Mouse (Mus musculus): ENCODE data around the gene Baiap2l1. TPM values are rescaled to one million over a fixed set of nuclear protein-coding genes. Genes with fewer than 3 reads are reported as not detected.
"Not testable (repeated sequence)": the region's sequence is repeated elsewhere in the genome, so short reads cannot be mapped to it uniquely, and the experiment has no call there.

The Baiap2l1 gene
- total RNA-seq (2022) = 10 to 100 TPM in 2 of 4 experiments, 1 to 10 TPM in 2; 6.2 to 21.3 (median 11.1) TPM

DNA sequence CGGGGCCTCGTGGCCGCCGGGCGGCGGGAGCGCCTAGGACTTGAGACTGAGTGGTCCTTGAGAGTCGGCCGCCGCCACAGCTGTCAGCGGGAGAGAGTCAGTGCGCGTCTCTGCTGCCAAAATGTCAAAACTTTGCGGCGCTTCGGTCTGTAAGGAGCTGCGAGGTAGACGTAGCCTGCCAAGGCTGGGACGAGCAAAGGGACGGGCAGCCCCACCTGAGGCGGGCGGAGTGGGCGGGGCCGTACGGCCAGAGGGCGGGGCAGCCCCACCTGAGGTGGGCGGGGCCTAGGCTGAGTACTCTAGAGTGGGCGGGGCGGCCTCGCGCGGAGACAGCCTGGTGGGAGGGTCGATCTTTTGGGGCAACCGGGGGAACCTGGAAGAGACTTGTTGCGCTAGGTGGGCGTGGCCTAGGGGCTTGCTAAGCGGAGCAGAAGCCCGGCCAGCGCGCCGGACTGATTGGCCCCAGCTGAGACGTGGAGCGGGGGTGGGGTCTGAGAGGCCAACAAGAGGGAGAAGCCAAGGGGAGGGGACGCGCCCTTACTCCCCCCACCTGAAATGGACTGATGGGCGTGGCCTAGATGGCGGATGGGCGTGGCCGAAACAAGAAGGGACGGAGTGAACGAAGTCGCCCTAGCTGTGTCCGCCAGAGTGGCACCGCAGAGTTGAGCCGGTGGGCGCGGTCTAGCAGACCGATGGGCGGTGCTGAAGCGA is at the start of gene Baiap2l1:
Gene Baiap2l1, minus strand, starts transcription at position 232 of the 711 bp plus-strand sequence.
- peak; percentile 96 for DNase-seq

- no peak for DNase-seq
These were observed 48.3 kb upstream of the Baiap2l1 start for GRCm38 (mm10) chr5:144406256-144406655.

DNA sequence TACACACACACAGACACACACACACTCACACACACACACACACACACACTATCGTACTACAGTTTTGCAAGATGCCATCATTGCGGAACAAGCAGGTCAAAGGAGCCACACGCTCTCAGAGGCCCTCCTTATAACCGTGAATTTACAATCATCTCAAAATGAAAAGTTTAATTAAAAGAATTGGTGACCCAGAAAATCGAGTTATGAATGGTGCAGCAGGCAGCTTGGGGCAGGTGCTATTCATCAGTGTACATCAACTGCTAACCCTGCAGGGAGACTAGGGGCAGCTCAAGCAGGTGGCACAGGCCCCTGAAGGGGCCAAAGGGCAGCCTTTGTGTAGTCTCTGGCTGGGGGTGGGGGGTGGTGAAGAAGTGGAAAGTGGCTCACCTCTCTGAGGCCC is 42.9 kb upstream of the Baiap2l1 start:
- DNase-seq = no peak

GRCm38 (mm10) chr5:144397566-144397965 is 39.7 kb upstream of the Baiap2l1 start:
- no peak for DNase-seq

GRCm38 (mm10) chr5:144394142-144394541 is 36.2 kb upstream of the Baiap2l1 start:
- DNase-seq = peak; percentile 20

DNA sequence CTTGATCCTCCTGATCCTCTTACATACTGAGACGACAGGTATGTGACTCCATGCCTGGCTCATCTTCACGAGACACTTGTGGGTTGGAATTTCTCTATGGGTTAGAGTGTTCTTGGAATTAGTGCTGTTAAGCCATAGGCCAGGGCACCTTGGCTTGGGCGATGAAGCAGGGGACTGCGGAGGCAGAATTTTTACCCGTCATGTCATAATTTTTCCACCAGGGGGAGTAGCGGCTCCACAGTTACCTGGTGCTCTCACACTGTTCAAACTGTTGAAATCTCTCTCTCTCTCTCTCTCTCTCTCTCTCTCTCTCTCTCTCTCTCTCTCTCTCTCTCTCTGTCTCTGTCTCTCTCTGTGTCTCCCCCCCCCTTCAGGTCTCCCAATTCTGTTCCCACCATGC is 29.9 kb upstream of the Baiap2l1 start:
- no peak for DNase-seq

- DNase-seq = no peak
These were observed 26.0 kb upstream of the Baiap2l1 start for GRCm38 (mm10) chr5:144383936-144384335.

DNA sequence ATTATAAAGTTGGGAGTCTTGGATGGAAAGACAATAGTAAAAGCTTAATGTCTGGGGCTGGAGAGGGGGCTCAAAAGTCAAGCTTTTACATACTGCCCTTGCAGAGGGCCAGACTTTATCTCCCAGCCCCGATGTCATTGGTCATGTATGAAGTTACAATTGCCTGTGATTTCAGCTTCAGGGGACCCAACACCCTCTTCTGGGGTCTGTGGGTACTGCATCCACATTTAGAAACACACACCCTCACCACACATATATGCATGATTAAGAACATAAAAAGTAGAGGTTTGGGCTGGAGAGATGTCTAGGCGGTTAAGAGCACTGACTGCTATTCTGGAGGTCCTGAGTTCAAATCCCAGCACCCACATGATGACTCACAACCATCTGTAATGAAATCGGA is 23.9 kb upstream of the Baiap2l1 start:
- no peak for DNase-seq

DNA sequence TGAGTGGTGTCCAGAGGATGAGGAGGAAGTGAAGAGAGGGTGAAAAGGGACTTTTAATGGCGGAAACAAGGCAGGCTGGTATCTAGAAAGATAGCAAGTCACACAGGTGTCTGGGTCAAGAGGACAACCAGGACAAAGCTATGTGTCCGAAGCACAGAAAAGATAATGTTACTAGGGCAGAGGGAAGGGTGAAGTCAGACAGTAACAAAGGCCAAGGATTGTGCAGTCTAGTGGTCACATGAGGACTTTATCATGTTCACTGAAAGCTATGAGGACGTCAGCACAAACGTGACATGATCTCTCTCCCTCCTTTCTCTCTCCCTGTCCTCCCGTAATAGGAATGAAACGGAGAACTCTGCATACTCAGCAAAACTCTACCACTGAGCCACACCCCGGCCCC is 22.8 kb upstream of the Baiap2l1 start:
- no peak for DNase-seq

DNA sequence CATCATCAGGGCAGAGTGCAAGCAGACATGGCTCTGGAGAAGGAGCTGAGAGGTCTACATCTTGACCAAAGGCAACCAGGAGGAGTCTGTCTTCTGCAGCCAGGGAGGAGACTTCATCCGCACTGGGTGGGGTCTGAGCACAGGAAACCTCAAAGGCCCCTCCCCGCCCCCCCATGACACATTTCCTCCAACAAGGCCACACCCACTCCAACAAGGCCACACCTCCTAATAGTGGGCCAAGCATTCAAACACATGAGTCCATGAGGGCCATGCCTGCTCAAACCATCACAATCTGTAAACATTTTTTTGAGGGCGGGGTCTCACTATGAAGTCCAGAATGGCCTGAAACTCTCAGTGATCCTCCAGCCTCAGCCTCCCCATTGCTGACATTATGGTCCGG is 21.5 kb upstream of the Baiap2l1 start:
- DNase-seq = no peak

DNA sequence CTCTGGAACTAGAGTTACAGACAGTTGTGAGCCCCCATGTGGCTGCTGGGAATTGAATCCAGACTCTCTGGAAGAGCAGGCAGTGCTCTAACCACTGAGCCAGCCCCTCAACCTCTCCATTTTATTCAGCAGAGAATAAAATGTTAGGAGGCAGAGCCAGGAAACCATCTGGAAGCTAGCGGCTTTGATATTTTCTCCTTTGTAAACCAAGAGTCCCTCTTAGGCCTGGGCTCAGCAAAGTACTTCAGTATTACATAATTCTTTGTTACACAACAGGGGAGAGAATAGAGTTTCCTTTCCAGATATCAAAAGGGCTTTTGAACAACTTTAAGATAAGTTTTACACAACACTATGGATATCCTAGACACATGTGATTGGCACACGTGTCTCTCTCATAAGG is 15.0 kb upstream of the Baiap2l1 start:
- DNase-seq = no peak

DNA sequence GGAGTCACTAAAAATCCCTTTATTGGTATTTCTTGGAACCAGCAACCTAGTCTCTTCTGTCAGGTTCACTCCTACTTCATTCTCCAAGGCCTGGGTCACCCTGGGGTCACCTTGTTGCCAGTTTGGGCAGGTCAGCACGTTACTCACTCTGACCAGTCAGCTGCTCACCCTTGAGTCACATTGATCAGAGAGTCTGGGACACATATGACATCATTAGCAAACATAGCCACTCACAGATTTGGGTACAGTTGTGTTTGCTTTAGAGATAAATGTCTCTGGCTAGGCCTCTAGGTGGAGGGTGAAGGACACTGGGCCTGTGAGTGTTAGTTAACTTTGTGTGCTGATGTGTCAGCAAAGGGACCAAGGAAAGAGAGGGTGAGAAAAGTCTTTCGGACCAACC is 14.3 kb upstream of the Baiap2l1 start:
- peak; percentile 58 for DNase-seq

- DNase-seq = no peak
These were observed 13.1 kb upstream of the Baiap2l1 start for GRCm38 (mm10) chr5:144370986-144371385.

- DNase-seq = no peak
These were observed 10.8 kb upstream of the Baiap2l1 start for GRCm38 (mm10) chr5:144368661-144369205.

GRCm38 (mm10) chr5:144366551-144366950 is 8.6 kb upstream of the Baiap2l1 start:
- DNase-seq = not testable (repeated sequence)

DNA sequence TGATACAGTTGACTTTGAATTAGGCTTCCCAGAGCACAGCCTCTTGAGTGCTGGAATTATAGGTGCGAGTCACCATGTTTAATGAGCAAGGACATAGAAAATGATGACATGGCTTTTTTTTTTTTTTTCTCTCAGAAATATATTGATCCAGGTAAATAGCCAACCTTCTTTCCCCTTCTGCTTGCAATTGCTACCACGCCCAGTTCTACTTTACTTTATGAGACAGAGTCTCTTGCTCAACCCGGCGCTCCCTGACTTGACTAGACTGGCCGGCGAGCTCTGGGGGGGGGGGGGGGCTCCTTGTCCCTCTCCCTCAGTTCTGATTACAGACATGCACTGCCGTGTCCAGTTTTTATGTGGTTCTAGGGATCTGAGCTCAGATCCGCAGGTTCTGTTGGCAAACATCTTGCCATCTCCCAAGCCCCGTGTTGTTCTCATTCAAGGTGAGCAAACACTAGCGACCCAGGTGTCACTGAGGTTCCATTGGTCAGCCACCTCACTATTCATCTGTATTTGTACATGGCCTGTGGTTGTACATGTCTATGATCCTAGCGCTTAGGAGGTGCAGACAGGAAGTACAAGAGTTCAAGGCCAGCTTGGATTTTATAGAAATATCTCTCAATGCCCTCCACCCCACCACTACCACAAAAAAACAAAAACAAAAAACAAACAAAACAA is 6.9 kb upstream of the Baiap2l1 start:
- DNase-seq = no peak

GRCm38 (mm10) chr5:144360346-144360745 is 2.4 kb upstream of the Baiap2l1 start:
- no peak for DNase-seq

GRCm38 (mm10) chr5:144359886-144360285 is 2.0 kb upstream of the Baiap2l1 start:
- no peak for DNase-seq

DNA sequence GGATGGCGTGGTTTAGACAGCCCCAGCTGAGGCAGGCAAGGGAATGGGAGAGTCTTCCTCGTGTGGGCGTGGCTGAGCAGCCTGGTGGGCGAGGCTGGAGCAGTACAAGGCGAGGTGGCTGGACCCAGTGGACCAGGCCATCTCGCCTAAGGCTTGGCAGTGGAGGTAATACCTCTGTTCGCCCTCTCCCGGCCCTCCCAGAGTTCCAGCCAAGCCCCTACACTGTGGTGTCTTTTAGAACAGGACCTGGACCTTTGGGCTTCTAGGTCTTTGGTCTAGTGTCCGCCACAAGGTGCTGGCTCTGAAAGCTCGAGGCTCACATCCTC is 643 bp upstream of the Baiap2l1 start:
- no peak for DNase-seq

DNA sequence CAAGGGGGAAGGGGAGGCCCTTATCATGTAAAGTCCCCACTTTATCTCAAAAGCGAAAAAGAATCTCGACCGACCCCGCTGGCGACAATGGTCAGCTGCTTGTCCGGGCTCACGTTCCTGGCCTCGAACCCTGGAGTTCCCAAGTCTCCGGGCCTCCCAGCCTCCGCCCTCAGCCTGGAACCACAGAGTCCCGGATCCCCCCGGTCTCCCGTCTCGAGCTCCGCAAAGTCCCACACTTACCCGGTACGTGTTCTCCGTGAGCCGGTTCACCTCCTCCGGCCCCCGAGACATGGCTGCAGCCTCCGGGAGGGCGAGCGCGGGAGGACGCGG is 396 bp downstream of the Baiap2l1 start:
- DNase-seq = no peak

DNA sequence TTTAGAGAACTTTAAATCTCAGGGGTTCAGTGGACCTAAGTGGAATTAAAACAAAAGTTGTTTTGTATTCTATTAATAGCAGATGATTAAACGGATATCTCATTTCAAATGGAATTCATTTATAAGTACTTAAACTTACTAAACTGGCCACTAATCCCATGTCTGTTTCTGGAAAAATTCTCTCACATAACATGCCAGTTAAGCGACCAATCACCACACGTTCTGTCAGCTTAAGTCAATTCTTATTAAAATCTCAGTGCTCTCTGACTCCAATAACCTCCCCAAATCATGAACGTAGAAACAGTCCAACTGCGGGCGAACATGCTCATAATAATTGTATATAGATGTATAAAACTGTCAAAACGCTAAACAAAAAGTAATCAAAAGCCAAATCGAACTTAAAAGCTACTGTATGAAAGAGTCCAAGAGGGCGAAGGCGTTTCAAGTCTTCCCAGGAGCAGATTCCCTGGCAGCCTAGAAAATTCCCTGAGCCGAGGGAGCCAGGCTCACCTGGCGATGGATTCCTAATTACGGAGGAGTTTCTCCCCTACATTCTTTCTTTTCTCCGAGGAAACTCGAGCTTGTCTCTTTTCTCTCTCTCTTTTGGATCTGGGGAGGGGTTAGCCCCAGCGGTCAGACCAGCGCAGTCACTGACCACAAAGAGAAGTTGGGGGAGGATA is 996 bp downstream of the Baiap2l1 start:
- no peak for DNase-seq

DNA sequence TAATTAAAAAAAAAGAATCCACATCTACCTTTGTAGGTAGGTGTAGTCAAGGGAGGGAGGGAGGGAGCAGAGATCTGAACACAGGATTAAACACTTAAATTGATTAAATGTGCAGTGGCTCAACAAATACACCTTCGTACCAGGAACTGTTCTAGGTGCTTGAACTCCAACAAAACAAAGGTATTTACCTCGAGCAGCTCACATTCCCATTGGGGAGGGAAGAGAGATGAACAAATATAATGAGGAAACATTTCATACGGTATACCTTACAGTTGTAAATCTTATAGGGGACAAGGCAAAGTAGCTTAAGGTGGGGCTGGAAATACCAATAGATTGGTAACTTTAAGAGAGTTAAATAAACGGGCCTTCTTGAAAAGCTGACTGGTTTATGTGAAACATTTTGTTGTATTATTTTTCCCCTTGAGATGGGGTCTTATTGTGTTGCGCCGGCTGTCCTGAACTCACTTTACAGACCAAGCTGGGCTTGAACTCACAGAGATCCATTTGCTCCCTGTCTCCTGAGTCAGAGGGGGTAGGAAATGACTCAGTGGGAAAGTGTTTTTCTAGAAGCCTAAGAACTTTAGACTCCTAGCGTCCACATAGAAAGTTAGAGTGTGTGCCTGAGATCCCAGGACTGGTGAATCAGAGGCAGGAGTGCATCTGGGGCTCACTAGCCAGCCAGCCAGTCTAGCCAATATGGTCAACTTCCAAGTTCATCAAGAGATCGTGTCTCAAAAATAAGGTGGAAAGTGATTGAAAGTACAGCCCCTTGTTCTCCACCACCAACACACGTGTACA is 5.5 kb downstream of the Baiap2l1 start:
- no peak for DNase-seq

GRCm38 (mm10) chr5:144351185-144351584 is 6.7 kb downstream of the Baiap2l1 start:
- no peak for DNase-seq
